Mouse (Mus musculus) forebrain, embryonic 12.5 days (tissue): ENCODE results near the gene Usp40. TPM values are rescaled to one million over a fixed set of nuclear protein-coding genes. Genes with fewer than 3 reads are reported as not detected.

Experiments
- ATAC-seq: fragments of 200-750 bp; cut with Nextera tagmentation; 2 replicates; pipeline ENCODE4 v1.8.0; 2017; ENCODE audit warnings: moderate TSS enrichment; ENCODE audit not compliant: low FRiP score
- H3K27ac ChIP-seq: fragments of 300-500 bp; sonication (generic); 2 replicates; pipeline ENCODE4 v1.5.1; 2016; ENCODE audit warnings: mild to moderate bottlenecking
- H3K27me3 ChIP-seq: fragments of 300-500 bp; sonication (generic); 2 replicates; pipeline ENCODE4 v1.6.1; 2016; ENCODE audit warnings: mild to moderate bottlenecking
- H3K36me3 ChIP-seq: fragments of 300-500 bp; sonication (generic); replicated peaks from 2 replicates; pipeline ENCODE4 v1.6.1; 2016; ENCODE audit warnings: mild to moderate bottlenecking
- H3K4me1 ChIP-seq: fragments of 300-500 bp; sonication (generic); 2 replicates; pipeline ENCODE4 v1.6.1; 2016
- H3K4me2 ChIP-seq: fragments of 300-500 bp; sonication (generic); 2 replicates; pipeline ENCODE4 v1.6.1; 2016; ENCODE audit warnings: mild to moderate bottlenecking, moderate library complexity
- H3K4me3 ChIP-seq: fragments of 300-500 bp; sonication (generic); replicated peaks from 2 replicates; pipeline ENCODE4 v1.5.1; 2016; ENCODE audit warnings: mild to moderate bottlenecking
- H3K9ac ChIP-seq: fragments of 300-500 bp; sonication (generic); 2 replicates; pipeline ENCODE4 v1.6.1; 2016; ENCODE audit warnings: mild to moderate bottlenecking
- H3K9me3 ChIP-seq: fragments of 300-500 bp; sonication (generic); 2 replicates; pipeline ENCODE4 v1.6.1; 2016
- WGBS: fragments of 180-500 bp; shearing (Covaris S2); methylation state at CpG from one replicate; pipeline ENCODE4 v1.1.7; 2016; 5-methylcytosine and 5-hydroxymethylcytosine counted together
- microRNA-seq: library from miRNA; unstranded; fragments of <30 nt; microRNA quantifications from one replicate; pipeline ENCODE4, GENCODE M21; 2017
- polyA plus RNA-seq: library from polyadenylated mRNA; unstranded; fragments of >200 nt; fragmentation: Nextera tagmentation; extraction: Ambion mirVana; gene quantifications from 2 replicates; pipeline ENCODE4 v1.2.1, GENCODE M21; 2016

Usp40 gene
- polyA plus RNA-seq, 1 experiment from 2014 or later, result 40.1 TPM

- Histone ChIP-seq H3K4me2 (no peak overlapping the region), H3K4me3 (no peak overlapping the region), H3K9ac (no peak overlapping the region), H3K4me1 (no peaks in the 10 kb centered on the region), H3K36me3 (peaks cover 9% of the 10 kb centered on the region), H3K27ac (no peak overlapping the region), H3K27me3 (no peaks in the 10 kb centered on the region), H3K9me3 (no peaks in the 10 kb centered on the region)
- no peak for ATAC-seq
Measured at GRCm38 (mm10) chr1:87909565-87909964, 98.8 kb downstream of the Usp40 start.

GRCm38 (mm10) chr1:87908736-87909135 lies 99.6 kb downstream of the Usp40 start:
- WGBS, result 85% methylated on average over 3 of the region's 3 CpGs
- no peak overlapping the region for H3K27ac ChIP-seq
- H3K9me3 ChIP-seq, result no peaks in the 10 kb centered on the region
- ATAC-seq, result no peak
- no peak overlapping the region for H3K9ac ChIP-seq
- peaks cover 9% of the 10 kb centered on the region for H3K36me3 ChIP-seq
- H3K27me3 ChIP-seq, result no peaks in the 10 kb centered on the region
- H3K4me3 ChIP-seq, result no peak overlapping the region
- H3K4me1 ChIP-seq, result no peaks in the 10 kb centered on the region
- no peak overlapping the region for H3K4me2 ChIP-seq

- ATAC-seq, result no peak
- Histone ChIP-seq H3K36me3 (peaks cover 9% of the 10 kb centered on the region), H3K27ac (no peak overlapping the region), H3K9me3 (no peaks in the 10 kb centered on the region), H3K9ac (no peak overlapping the region), H3K4me1 (no peaks in the 10 kb centered on the region), H3K27me3 (no peaks in the 10 kb centered on the region), H3K4me2 (no peak overlapping the region), H3K4me3 (no peak overlapping the region)
- WGBS, result 90% methylated on average over 2 of the region's 2 CpGs
Measured at GRCm38 (mm10) chr1:87908006-87908405, 100.3 kb downstream of the Usp40 start.

- 92% methylated on average over 5 of the region's 5 CpGs for WGBS
- no peak for ATAC-seq
Measured at GRCm38 (mm10) chr1:87906361-87906956, 101.9 kb downstream of the Usp40 start.

GRCm38 (mm10) chr1:87902186-87902585 lies 106.2 kb downstream of the Usp40 start:
- no peak overlapping the region for H3K4me2 ChIP-seq
- no peaks in the 10 kb centered on the region for H3K9me3 ChIP-seq
- H3K27ac ChIP-seq, result no peak overlapping the region
- peaks cover 3% of the 10 kb centered on the region; the same call in 1 of the 2 replicates for H3K36me3 ChIP-seq
- H3K27me3 ChIP-seq, result no peaks in the 10 kb centered on the region
- no peaks in the 10 kb centered on the region for H3K4me1 ChIP-seq
- ATAC-seq, result no peak
- H3K9ac ChIP-seq, result no peak overlapping the region
- no peak overlapping the region for H3K4me3 ChIP-seq

More at GRCm38 (mm10) chr1:87906361-87906956, 101.9 kb downstream of the Usp40 start:
- Histone ChIP-seq H3K27me3 (no peaks in the 10 kb centered on the region), H3K4me1 (no peaks in the 10 kb centered on the region), H3K36me3 (peaks cover 9% of the 10 kb centered on the region), H3K27ac (no peak overlapping the region), H3K9me3 (no peaks in the 10 kb centered on the region), H3K4me3 (no peak overlapping the region), H3K4me2 (no peak overlapping the region), H3K9ac (no peak overlapping the region)

- no peak overlapping the region for H3K9ac ChIP-seq
- H3K9me3 ChIP-seq, result no peaks in the 10 kb centered on the region
- 92% methylated on average over 6 of the region's 6 CpGs for WGBS
- H3K4me1 ChIP-seq, result no peaks in the 10 kb centered on the region
- H3K27me3 ChIP-seq, result no peaks in the 10 kb centered on the region
- H3K36me3 ChIP-seq, result no peaks in the 10 kb centered on the region
- no peak overlapping the region for H3K4me3 ChIP-seq
- H3K27ac ChIP-seq, result no peak overlapping the region
- no peak overlapping the region for H3K4me2 ChIP-seq
- no peak for ATAC-seq
Measured at GRCm38 (mm10) chr1:87900979-87901378, 107.4 kb downstream of the Usp40 start.

GRCm38 (mm10) chr1:87899701-87900100 lies 108.7 kb downstream of the Usp40 start:
- H3K27ac ChIP-seq, result no peak overlapping the region
- 94% methylated on average over 2 of the region's 2 CpGs for WGBS
- ATAC-seq, result no peak
- no peak overlapping the region for H3K9ac ChIP-seq
- no peaks in the 10 kb centered on the region for H3K36me3 ChIP-seq
- no peaks in the 10 kb centered on the region for H3K9me3 ChIP-seq
- H3K4me3 ChIP-seq, result no peak overlapping the region
- no peaks in the 10 kb centered on the region for H3K27me3 ChIP-seq
- H3K4me1 ChIP-seq, result no peaks in the 10 kb centered on the region
- H3K4me2 ChIP-seq, result no peak overlapping the region

GRCm38 (mm10) chr1:87896921-87897320 lies 111.4 kb downstream of the Usp40 start:
- WGBS, result 98% methylated on average over 2 of the region's 2 CpGs
- H3K4me1 ChIP-seq, result peaks cover 3% of the 10 kb centered on the region; the same call in 1 of the 2 replicates
- ATAC-seq, result no peak
- no peak overlapping the region for H3K4me3 ChIP-seq
- no peak overlapping the region for H3K9ac ChIP-seq
- H3K9me3 ChIP-seq, result no peaks in the 10 kb centered on the region
- no peaks in the 10 kb centered on the region for H3K36me3 ChIP-seq
- no peak overlapping the region for H3K27ac ChIP-seq
- H3K27me3 ChIP-seq, result no peaks in the 10 kb centered on the region
- H3K4me2 ChIP-seq, result no peak overlapping the region

Small RNA genes within 50 kb of the gene (microRNA-seq; reads per million reads assigned to microRNA genes)
- gene Gm25198, result not detected

Other genes starting within 250 kb of the Usp40 start
- gene Sag, start 204.9 kb downstream of the Usp40 start, polyA plus RNA-seq, result 2.7 TPM in 2 replicates
- gene Dgkd, start 155.3 kb downstream of the Usp40 start, polyA plus RNA-seq, result 43.2 and 45.8 TPM in 2 replicates
- not detected in 2 replicates for gene Ugt1a10, start 46.8 kb upstream of the Usp40 start, polyA plus RNA-seq
- not detected in 2 replicates for gene Ugt1a9, start 62.2 kb upstream of the Usp40 start, polyA plus RNA-seq
- gene Ugt1a8, start 79.3 kb upstream of the Usp40 start, polyA plus RNA-seq, result not detected in 2 replicates
- gene Ugt1a7c, start 86.5 kb upstream of the Usp40 start, polyA plus RNA-seq, result 0.55 and 0.70 TPM in 2 replicates
- 0.19 TPM in 1 of 2 replicates, not detected in the other for gene Ugt1a6b, start 94.7 kb upstream of the Usp40 start, polyA plus RNA-seq
- gene Ugt1a6a, start 126.3 kb upstream of the Usp40 start, polyA plus RNA-seq, result 0.44 and 0.93 TPM in 2 replicates
- not detected in 2 replicates for gene Ugt1a5, start 157.5 kb upstream of the Usp40 start, polyA plus RNA-seq
- gene Ugt1a2, start 192.1 kb upstream of the Usp40 start, polyA plus RNA-seq, result not detected in 2 replicates
- gene Dnajb3, start 197.2 kb upstream of the Usp40 start, polyA plus RNA-seq, result 12.6 and 14.4 TPM in 2 replicates
- not detected in 2 replicates for gene Ugt1a1, start 203.4 kb upstream of the Usp40 start, polyA plus RNA-seq
- gene Mroh2a, start 218.4 kb upstream of the Usp40 start, polyA plus RNA-seq, result 1.4 and 1.7 TPM in 2 replicates